Comparison of ENCODE assay signal across 7 mouse cellular contexts in genomic region chr13:48566116-48566935, GRCm38 (mm10). TPM values are rescaled to one million over a fixed set of nuclear protein-coding genes. Genes with fewer than 3 reads are reported as not detected.
ATAC-seq and TF ChIP-seq lines count a peak whose summit lies in the region.

No protein-coding gene starts in this region.

- no peaks in the 10 kb centered on the region for H3K36me3 ChIP-seq in heart, embryonic 11.5 days (ENCODE audit: control insufficient read depth, insufficient read depth, low read length)
- no peaks in the 10 kb centered on the region for H3K36me3 ChIP-seq in kidney, embryonic 15.5 days
- no peaks in the 10 kb centered on the region for H3K36me3 ChIP-seq in limb, embryonic 13.5 days
- H3K36me3 ChIP-seq in midbrain, embryonic 16.5 days (ENCODE audit: control insufficient read depth, insufficient read depth, low read length) = no peaks in the 10 kb centered on the region
- no peaks in the 10 kb centered on the region for H3K36me3 ChIP-seq in testis, adult 2 months (ENCODE audit: control insufficient read depth, insufficient read depth, low read length)

- peak overlapping the region; percentile 12; the same call in 1 of the 2 replicates for H3K4me3 ChIP-seq in bone marrow macrophage, adult 2 months (ENCODE audit: insufficient read depth, low read length)
- no peak overlapping the region for H3K4me3 ChIP-seq in embryonic fibroblast, embryonic 13.5 days (ENCODE audit: insufficient read depth, low read length)
- H3K4me3 ChIP-seq in heart, embryonic 11.5 days (ENCODE audit: low read depth, low read length) = no peak overlapping the region
- H3K4me3 ChIP-seq in kidney, embryonic 15.5 days (replicated peaks) = no peak overlapping the region
- no peak overlapping the region for H3K4me3 ChIP-seq in limb, embryonic 13.5 days
- H3K4me3 ChIP-seq in midbrain, embryonic 16.5 days (ENCODE audit: low read depth, low read length) = no peak overlapping the region
- no peak overlapping the region for H3K4me3 ChIP-seq in testis, adult 2 months (ENCODE audit: control insufficient read depth, low read depth, low read length)

- 22% methylated on average over 13 of the region's 13 CpGs for WGBS in heart, embryonic 11.5 days (ENCODE audit: insufficient replicate concordance)
- 26% methylated on average over 13 of the region's 13 CpGs for WGBS in kidney, embryonic 15.5 days
- 11% methylated on average over 13 of the region's 13 CpGs for WGBS in limb, embryonic 13.5 days
- WGBS in midbrain, embryonic 16.5 days = 22% methylated on average over 13 of the region's 13 CpGs

- TF ChIP-seq CTCF in bone marrow macrophage, adult 2 months (IDR thresholded peaks at IDR 0.05; ENCODE audit: low read depth, low read length) = no peak
- TF ChIP-seq CTCF in embryonic fibroblast, embryonic 13.5 days (IDR thresholded peaks at IDR 0.05; ENCODE audit: borderline replicate concordance, insufficient read depth, low read length) = no peak
- no peak for TF ChIP-seq CTCF in testis, adult 2 months (IDR thresholded peaks at IDR 0.05; ENCODE audit: control insufficient read depth, insufficient read depth, insufficient replicate concordance, low read depth, low read length)

- peak overlapping the region; percentile 18 for H3K9ac ChIP-seq in heart, embryonic 11.5 days (ENCODE audit: low read depth, low read length)
- no peak overlapping the region for H3K9ac ChIP-seq in kidney, embryonic 15.5 days
- H3K9ac ChIP-seq in limb, embryonic 13.5 days = peak overlapping the region; percentile 53
- no peak overlapping the region for H3K9ac ChIP-seq in midbrain, embryonic 16.5 days (ENCODE audit: low read depth, low read length)

- ATAC-seq in heart, embryonic 11.5 days (replicated peaks; ENCODE audit: insufficient number of reproducible peaks, low FRiP score, low TSS enrichment) = 0 out of 2 replicates have a peak, but pooled peaks have one; percentile 39
- peak; percentile 92 for ATAC-seq in kidney, embryonic 15.5 days (replicated peaks; ENCODE audit: low FRiP score)
- ATAC-seq in limb, embryonic 13.5 days (ENCODE audit: low FRiP score, low read depth) = peak; percentile 85
- no peak for ATAC-seq in midbrain, embryonic 16.5 days

- H3K4me2 ChIP-seq in heart, embryonic 11.5 days = peak overlapping the region; percentile 5; the same call in 1 of the 2 replicates
- no peak overlapping the region for H3K4me2 ChIP-seq in kidney, embryonic 15.5 days
- H3K4me2 ChIP-seq in limb, embryonic 13.5 days (replicated peaks) = peak overlapping the region; percentile 38
- H3K4me2 ChIP-seq in midbrain, embryonic 16.5 days (ENCODE audit: low read length) = no peak overlapping the region

- peaks cover 27% of the 10 kb centered on the region for H3K4me1 ChIP-seq in bone marrow macrophage, adult 2 months (ENCODE audit: control insufficient read depth, insufficient read depth, low read length)
- H3K4me1 ChIP-seq in embryonic fibroblast, embryonic 13.5 days (ENCODE audit: control insufficient read depth, insufficient read depth, low read length) = peaks cover 16% of the 10 kb centered on the region
- peaks cover 9% of the 10 kb centered on the region for H3K4me1 ChIP-seq in heart, embryonic 11.5 days (ENCODE audit: control insufficient read depth, insufficient read depth, low read length)
- H3K4me1 ChIP-seq in kidney, embryonic 15.5 days = peaks cover 20% of the 10 kb centered on the region
- H3K4me1 ChIP-seq in limb, embryonic 13.5 days = peaks cover 21% of the 10 kb centered on the region
- 0 out of 2 replicates have a peak, but pooled peaks cover 5% of the 10 kb centered on the region for H3K4me1 ChIP-seq in midbrain, embryonic 16.5 days (ENCODE audit: control insufficient read depth, insufficient read depth, low read length)
- H3K4me1 ChIP-seq in testis, adult 2 months (ENCODE audit: control insufficient read depth, insufficient read depth, low read length) = peaks cover 5% of the 10 kb centered on the region; the same call in 1 of the 2 replicates

- no peaks in the 10 kb centered on the region for H3K9me3 ChIP-seq in heart, embryonic 11.5 days (replicated peaks; ENCODE audit: control insufficient read depth, low read length)
- no peaks in the 10 kb centered on the region for H3K9me3 ChIP-seq in kidney, embryonic 15.5 days (replicated peaks)
- H3K9me3 ChIP-seq in limb, embryonic 13.5 days = no peaks in the 10 kb centered on the region
- H3K9me3 ChIP-seq in midbrain, embryonic 16.5 days (replicated peaks; ENCODE audit: control insufficient read depth, low read length, poor library complexity, severe bottlenecking) = no peaks in the 10 kb centered on the region

- peak overlapping the region; percentile 97 for H3K27ac ChIP-seq in bone marrow macrophage, adult 2 months (ENCODE audit: insufficient read depth, low read depth, low read length)
- peak overlapping the region; percentile 98 for H3K27ac ChIP-seq in embryonic fibroblast, embryonic 13.5 days (ENCODE audit: insufficient read depth, low read length)
- H3K27ac ChIP-seq in heart, embryonic 11.5 days (ENCODE audit: low read depth, low read length) = peak overlapping the region; percentile 86
- peak overlapping the region; percentile 91 for H3K27ac ChIP-seq in kidney, embryonic 15.5 days
- H3K27ac ChIP-seq in limb, embryonic 13.5 days = peak overlapping the region; percentile 98
- H3K27ac ChIP-seq in midbrain, embryonic 16.5 days (ENCODE audit: low read length) = peak overlapping the region; percentile 64; the same call in 1 of the 2 replicates
- H3K27ac ChIP-seq in testis, adult 2 months (ENCODE audit: control insufficient read depth, insufficient read depth, low read depth, low read length) = peak overlapping the region; percentile 82

- no peak for TF ChIP-seq POLR2A in bone marrow macrophage, adult 2 months (IDR thresholded peaks at IDR 0.05; ENCODE audit: borderline replicate concordance, low read depth, low read length)
- TF ChIP-seq POLR2A in embryonic fibroblast, embryonic 13.5 days (IDR thresholded peaks at IDR 0.05; ENCODE audit: low read depth, low read length) = no peak; the same call in 1 of the 2 replicates
- no peak for TF ChIP-seq POLR2A in testis, adult 2 months (IDR thresholded peaks at IDR 0.05; ENCODE audit: control insufficient read depth, low read depth, low read length)

- H3K27me3 ChIP-seq in heart, embryonic 11.5 days (ENCODE audit: control insufficient read depth, insufficient read depth, low read length) = no peaks in the 10 kb centered on the region
- H3K27me3 ChIP-seq in kidney, embryonic 15.5 days = no peaks in the 10 kb centered on the region
- no peaks in the 10 kb centered on the region for H3K27me3 ChIP-seq in limb, embryonic 13.5 days
- no peaks in the 10 kb centered on the region for H3K27me3 ChIP-seq in midbrain, embryonic 16.5 days (ENCODE audit: control insufficient read depth, insufficient read depth, low read depth, low read length)
- H3K27me3 ChIP-seq in testis, adult 2 months (ENCODE audit: control insufficient read depth, insufficient read depth, low read length) = no peaks in the 10 kb centered on the region

RNA-seq across cellular contexts. Expression of gene A830005F24Rik, which starts 53.0 kb away (rescaled TPM):
- not detected in 2 replicates for polyA plus RNA-seq in bone marrow macrophage, adult 2 months (2012; ENCODE audit: insufficient read depth, insufficient read length, missing spikeins)
- polyA plus RNA-seq in embryonic fibroblast, embryonic 13.5 days (2011; ENCODE audit: insufficient read length, low read depth, missing spikeins) = 1.7 and 1.8 TPM in 2 replicates
- 0.34 and 2.2 TPM in 2 replicates for polyA plus RNA-seq in heart, embryonic 11.5 days (2014; fragmentation: Nextera tagmentation; extraction: Ambion mirVana)
- polyA plus RNA-seq in kidney, embryonic 15.5 days (2015; fragmentation: Nextera tagmentation; extraction: Ambion mirVana) = 1.2 and 1.5 TPM in 2 replicates
- polyA plus RNA-seq in limb, embryonic 13.5 days (2015; fragmentation: Nextera tagmentation; extraction: Ambion mirVana) = 3.2 and 4.1 TPM in 2 replicates
- polyA plus RNA-seq in midbrain, embryonic 16.5 days (2015; fragmentation: Nextera tagmentation; extraction: Ambion mirVana) = 3.4 and 4.9 TPM in 2 replicates
- 0.15 TPM in 1 of 2 replicates, not detected in the other for polyA plus RNA-seq in testis, adult 2 months (2012; rRNA removed)

RNA-seq across cellular contexts. Expression of gene Zfp169, which starts 53.1 kb away (rescaled TPM):
- 10.8 and 11.0 TPM in 2 replicates for polyA plus RNA-seq in bone marrow macrophage, adult 2 months (2012; ENCODE audit: insufficient read depth, insufficient read length, missing spikeins)
- polyA plus RNA-seq in embryonic fibroblast, embryonic 13.5 days (2011; ENCODE audit: insufficient read length, low read depth, missing spikeins) = 6.6 and 9.3 TPM in 2 replicates
- 4.3 and 5.2 TPM in 2 replicates for polyA plus RNA-seq in heart, embryonic 11.5 days (2014; fragmentation: Nextera tagmentation; extraction: Ambion mirVana)
- 3.5 and 3.9 TPM in 2 replicates for polyA plus RNA-seq in kidney, embryonic 15.5 days (2015; fragmentation: Nextera tagmentation; extraction: Ambion mirVana)
- polyA plus RNA-seq in limb, embryonic 13.5 days (2015; fragmentation: Nextera tagmentation; extraction: Ambion mirVana) = 4.6 and 6.6 TPM in 2 replicates
- polyA plus RNA-seq in midbrain, embryonic 16.5 days (2015; fragmentation: Nextera tagmentation; extraction: Ambion mirVana) = 5.8 and 7.5 TPM in 2 replicates
- 11.5 and 12.1 TPM in 2 replicates for polyA plus RNA-seq in testis, adult 2 months (2012; rRNA removed)

RNA-seq across cellular contexts. Expression of gene Ptpdc1, which starts 59.1 kb away (rescaled TPM):
- polyA plus RNA-seq in bone marrow macrophage, adult 2 months (2012; ENCODE audit: insufficient read depth, insufficient read length, missing spikeins) = 2.3 and 2.9 TPM in 2 replicates
- polyA plus RNA-seq in embryonic fibroblast, embryonic 13.5 days (2011; ENCODE audit: insufficient read length, low read depth, missing spikeins) = 15.4 and 15.7 TPM in 2 replicates
- 5.6 and 6.4 TPM in 2 replicates for polyA plus RNA-seq in heart, embryonic 11.5 days (2014; fragmentation: Nextera tagmentation; extraction: Ambion mirVana)
- polyA plus RNA-seq in kidney, embryonic 15.5 days (2015; fragmentation: Nextera tagmentation; extraction: Ambion mirVana) = 10.6 and 11.1 TPM in 2 replicates
- 20.0 and 20.5 TPM in 2 replicates for polyA plus RNA-seq in limb, embryonic 13.5 days (2015; fragmentation: Nextera tagmentation; extraction: Ambion mirVana)
- polyA plus RNA-seq in midbrain, embryonic 16.5 days (2015; fragmentation: Nextera tagmentation; extraction: Ambion mirVana) = 18.8 and 20.3 TPM in 2 replicates
- 36.4 and 38.7 TPM in 2 replicates for polyA plus RNA-seq in testis, adult 2 months (2012; rRNA removed)

Comparison
In these comparisons a context has a peak if more than half of its experiments do, and no peak if none do; other contexts are left out.
1. H3K4me2 ChIP-seq: peak in heart, embryonic 11.5 days (single experiment) and limb, embryonic 13.5 days (single experiment); none in kidney, embryonic 15.5 days (single experiment) and midbrain, embryonic 16.5 days (single experiment).
2. H3K9ac ChIP-seq: peak in heart, embryonic 11.5 days (single experiment) and limb, embryonic 13.5 days (single experiment); none in kidney, embryonic 15.5 days (single experiment) and midbrain, embryonic 16.5 days (single experiment).
3. Peak in every context shown above with its lines, with median percentiles within 50 percentile points of each other: H3K27ac ChIP-seq.